Mouse (Mus musculus) splenic B cell, adult 2 months (primary cell): Measurements from ENCODE around the gene DXBay18.
"Not testable (repeated sequence)": the region's sequence is repeated elsewhere in the genome, so short reads cannot be mapped to it uniquely, and the experiment has no call there.

Experiments used
- DNase-seq: peaks from one replicate; pipeline ENCODE4 v3.0.0-alpha.2; 2011; ENCODE audit warnings: low read depth, low spot score
- H3K27me3 ChIP-seq: 2 replicates; pipeline ENCODE4 v1.6.1; 2012; ENCODE audit warnings: mild to moderate bottlenecking, low read length, moderate library complexity, mixed read lengths; ENCODE audit not compliant: control insufficient read depth, poor library complexity, insufficient read depth, severe bottlenecking
- H3K36me3 ChIP-seq: 2 replicates; pipeline ENCODE4 v1.6.1; 2012; ENCODE audit warnings: mild to moderate bottlenecking, low read length, moderate library complexity, mixed read lengths; ENCODE audit not compliant: control insufficient read depth, poor library complexity, insufficient read depth, severe bottlenecking

Gene DXBay18

GRCm38 (mm10) chrX:73149350-73149749 is at the start of gene DXBay18:
DXBay18 (minus strand) TSS chrX:73149450.
- not testable (repeated sequence) for DNase-seq, H3K36me3 ChIP-seq

DNA sequence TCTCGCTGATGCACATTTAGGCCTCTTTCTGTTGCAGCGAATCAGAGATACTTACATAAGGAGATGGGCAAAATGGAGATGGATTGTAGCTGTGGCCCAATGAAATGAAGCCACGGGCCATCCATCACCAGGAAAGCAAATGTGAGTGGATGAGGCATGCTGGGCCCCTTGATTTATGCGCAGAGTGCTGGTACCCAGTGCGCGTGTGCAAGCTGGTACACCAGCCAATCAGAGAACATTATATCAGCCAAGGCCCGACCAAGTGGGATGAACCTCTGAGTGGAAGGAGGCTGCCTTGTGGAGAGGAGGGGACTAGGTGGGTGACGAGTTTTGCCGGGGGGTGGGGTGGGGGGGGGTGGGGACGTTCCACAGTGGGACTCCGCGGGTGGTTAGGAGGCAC is 42.7 kb upstream of the DXBay18 start, which contains the start of gene Xlr3b:
TSS of gene Xlr3b (plus strand) at position 274 of the 400 bp plus-strand sequence.
- H3K27me3 ChIP-seq, H3K36me3 ChIP-seq: not testable (repeated sequence)
- peak; percentile 18 for DNase-seq

More at GRCm38 (mm10) chrX:73149350-73149749, at the start of gene DXBay18:
- H3K27me3 ChIP-seq: not testable (repeated sequence)

DNA sequence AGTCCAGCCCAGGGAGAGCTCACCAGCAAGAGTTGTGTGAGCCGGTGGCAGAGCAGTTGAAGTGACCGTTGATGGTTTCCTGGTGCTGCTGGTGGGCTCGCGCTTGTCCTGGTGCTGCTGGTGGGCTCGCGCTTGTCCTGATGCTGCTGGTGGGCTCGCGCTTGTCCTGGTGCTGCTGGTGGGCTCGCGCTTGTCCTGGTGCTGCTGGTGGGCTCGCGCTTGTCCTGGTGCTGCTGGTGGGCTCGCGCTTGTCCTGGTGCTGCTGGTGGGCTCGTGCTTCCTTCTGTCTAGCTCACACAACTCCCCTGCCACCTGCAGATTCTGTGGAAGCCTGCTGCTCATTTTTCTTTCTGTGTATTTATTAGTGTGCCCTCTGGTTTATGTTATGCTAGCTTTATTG is 27.6 kb upstream of the DXBay18 start, which contains the start of gene Spin2d:
TSS of gene Spin2d (minus strand) at position 101 of the 400 bp plus-strand sequence.
- H3K27me3 ChIP-seq, DNase-seq, H3K36me3 ChIP-seq: not testable (repeated sequence)

GRCm38 (mm10) chrX:73148496-73148895 is 754 bp downstream of the DXBay18 start, which contains the start of gene Xlr5b:
Xlr5b (plus strand) TSS chrX:73148796.
- not testable (repeated sequence) for DNase-seq, H3K36me3 ChIP-seq, H3K27me3 ChIP-seq

- DNase-seq, H3K36me3 ChIP-seq, H3K27me3 ChIP-seq: not testable (repeated sequence)
Measured at GRCm38 (mm10) chrX:73143218-73143618, 6.0 kb downstream of the DXBay18 start.

GRCm38 (mm10) chrX:73122859-73123829 is 26.1 kb downstream of the DXBay18 start:
- H3K27me3 ChIP-seq, H3K36me3 ChIP-seq, DNase-seq: not testable (repeated sequence)

GRCm38 (mm10) chrX:73116747-73117146 is 32.5 kb downstream of the DXBay18 start, which contains the start of gene Gm14685:
Gm14685 (plus strand) TSS chrX:73117047.
- not testable (repeated sequence) for H3K36me3 ChIP-seq, DNase-seq, H3K27me3 ChIP-seq

DNA sequence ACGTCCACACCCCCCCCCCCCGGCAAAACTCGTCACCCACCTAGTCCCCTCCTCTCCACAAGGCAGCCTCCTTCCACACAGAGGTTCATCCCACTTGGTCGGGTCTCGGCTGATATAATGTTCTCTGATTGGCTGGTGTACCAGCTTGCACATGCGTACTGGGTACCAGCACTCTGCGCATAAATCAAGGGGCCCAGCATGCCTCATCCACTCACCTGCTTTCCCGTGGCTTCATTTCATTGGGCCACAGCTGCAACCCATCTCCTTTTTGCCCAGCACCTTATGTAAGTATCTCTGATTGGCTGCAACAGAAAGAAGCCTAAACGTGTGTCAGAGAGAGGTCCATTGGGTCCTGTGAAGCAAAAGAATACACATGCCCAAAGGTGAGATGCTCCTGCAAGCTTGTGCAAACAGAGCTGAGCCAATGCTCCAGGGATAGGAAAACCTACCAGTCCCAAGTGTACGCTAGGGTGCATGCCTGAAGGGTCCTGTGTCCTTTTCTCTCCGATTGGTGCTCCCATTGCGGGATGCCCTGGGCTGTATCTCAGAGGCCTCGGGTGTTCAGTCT is 52.2 kb downstream of the DXBay18 start, which contains the start of gene Xlr3a:
TSS of gene Xlr3a (minus strand) at position 155 of the 568 bp plus-strand sequence.
- H3K36me3 ChIP-seq, H3K27me3 ChIP-seq: not testable (repeated sequence)
- peak; percentile 0 for DNase-seq
